Mouse (Mus musculus) G1E (cell line): Measurements from ENCODE around the gene Rims1.

ENCODE experiments used
- CTCF ChIP-seq: IDR thresholded peaks from 2 replicates; pipeline ENCODE4 v1.5.1; 2012; ENCODE audit warnings: low read depth, low read length, inconsistent platforms, mixed read lengths
- GATA2 ChIP-seq: IDR thresholded peaks from 2 replicates; pipeline ENCODE4 v1.6.1; 2012; ENCODE audit warnings: low read depth, low read length, inconsistent platforms, borderline replicate concordance
- POLR2AphosphoS5 ChIP-seq: IDR thresholded peaks from 2 replicates; pipeline ENCODE4 v1.6.1; 2012; ENCODE audit warnings: low read depth, low read length, inconsistent platforms; ENCODE audit not compliant: insufficient replicate concordance

- TF ChIP-seq CTCF (no peak), POLR2AphosphoS5 (no peak), GATA2 (no peak)
Measured at GRCm38 (mm10) chr1:22306519-22306918, 499.3 kb downstream of the Rims1 start.
